Mouse (Mus musculus) intestine, embryonic 15.5 days (tissue): Measurements from ENCODE around the gene Aff4. TPM values are rescaled to one million over a fixed set of nuclear protein-coding genes. Genes with fewer than 3 reads are reported as not detected.
"Not testable (repeated sequence)": the region's sequence is repeated elsewhere in the genome, so short reads cannot be mapped to it uniquely, and the experiment has no call there.

Experiments used
- ATAC-seq: fragments of 200-750 bp; cut with Nextera tagmentation; 2 replicates; pipeline ENCODE4 v1.8.0; 2017; ENCODE audit warnings: moderate TSS enrichment, moderate library complexity
- H3K27ac ChIP-seq: fragments of 300-500 bp; sonication (generic); 2 replicates; pipeline ENCODE4 v1.5.1; 2015; ENCODE audit warnings: mild to moderate bottlenecking, inconsistent platforms
- H3K27me3 ChIP-seq: fragments of 300-500 bp; sonication (generic); replicated peaks from 2 replicates; pipeline ENCODE4 v1.6.1; 2015; ENCODE audit warnings: inconsistent platforms
- H3K36me3 ChIP-seq: fragments of 300-500 bp; sonication (generic); 2 replicates; pipeline ENCODE4 v1.6.1; 2015; ENCODE audit warnings: inconsistent platforms
- H3K4me1 ChIP-seq: fragments of 300-500 bp; sonication (generic); replicated peaks from 2 replicates; pipeline ENCODE4 v1.6.1; 2015; ENCODE audit warnings: inconsistent platforms
- H3K4me2 ChIP-seq: fragments of 300-500 bp; sonication (generic); replicated peaks from 2 replicates; pipeline ENCODE4 v1.6.1; 2015; ENCODE audit warnings: mild to moderate bottlenecking, inconsistent platforms
- H3K4me3 ChIP-seq: fragments of 300-500 bp; sonication (generic); replicated peaks from 2 replicates; pipeline ENCODE4 v1.5.1; 2015; ENCODE audit warnings: inconsistent platforms
- H3K9ac ChIP-seq: fragments of 300-500 bp; sonication (generic); 2 replicates; pipeline ENCODE4 v1.6.1; 2015; ENCODE audit warnings: inconsistent platforms
- H3K9me3 ChIP-seq: fragments of 300-500 bp; sonication (generic); 2 replicates; pipeline ENCODE4 v1.6.1; 2016; ENCODE audit warnings: inconsistent platforms
- WGBS: fragments of 180-500 bp; shearing (Covaris S2); methylation state at CpG from one replicate; pipeline ENCODE4 v1.1.7; 2015; 5-methylcytosine and 5-hydroxymethylcytosine counted together
- polyA plus RNA-seq: library from polyadenylated mRNA; unstranded; fragments of >200 nt; fragmentation: Nextera tagmentation; extraction: Ambion mirVana; gene quantifications from 2 replicates; pipeline ENCODE4 v1.2.1, GENCODE M21; 2015

Gene Aff4
- polyA plus RNA-seq, 1 experiment from 2014 or later, result 33.7 TPM

- not testable (repeated sequence) for H3K27me3 ChIP-seq, H3K9me3 ChIP-seq, H3K27ac ChIP-seq, H3K4me3 ChIP-seq, H3K4me2 ChIP-seq, H3K9ac ChIP-seq, H3K4me1 ChIP-seq, ATAC-seq, H3K36me3 ChIP-seq
- WGBS, result 80% methylated on average over 3 of the region's 3 CpGs
Observed at GRCm38 (mm10) chr11:53318568-53318967, 32.1 kb upstream of the Aff4 start.

GRCm38 (mm10) chr11:53319867-53320266, 30.8 kb upstream of the Aff4 start:
- not testable (repeated sequence) for H3K4me3 ChIP-seq, ATAC-seq, H3K9me3 ChIP-seq, H3K27me3 ChIP-seq, H3K27ac ChIP-seq, H3K4me2 ChIP-seq, H3K36me3 ChIP-seq, H3K4me1 ChIP-seq, H3K9ac ChIP-seq
- WGBS, result 94% methylated on average over 13 of the region's 13 CpGs

GRCm38 (mm10) chr11:53324512-53324968, 26.1 kb upstream of the Aff4 start, which contains the start of gene Zcchc10:
Zcchc10 (plus strand) TSS chr11:53324679.
- H3K9me3 ChIP-seq, result no peaks in the 10 kb centered on the region
- peak within 1 kb of the TSS; percentile 69 for H3K9ac ChIP-seq
- peaks cover 2% of the 10 kb centered on the region; the same call in 1 of the 2 replicates for H3K36me3 ChIP-seq
- H3K4me3 ChIP-seq, result peak within 1 kb of the TSS; percentile 64
- under 1% methylated on average over 21 of the region's 21 CpGs for WGBS
- peak within 1 kb of the TSS; percentile 53 for H3K4me2 ChIP-seq
- peaks cover 8% of the 10 kb centered on the region; the same call in 1 of the 2 replicates for H3K4me1 ChIP-seq
- peak within 1 kb of the TSS; percentile 59; the same call in 1 of the 2 replicates for H3K27ac ChIP-seq
- peak; percentile 97 for ATAC-seq
- no peaks in the 10 kb centered on the region for H3K27me3 ChIP-seq

GRCm38 (mm10) chr11:53330325-53330724, 20.3 kb upstream of the Aff4 start:
- Histone ChIP-seq H3K9me3 (no peaks in the 10 kb centered on the region), H3K27ac (no peak overlapping the region), H3K4me1 (peaks cover 4% of the 10 kb centered on the region; the same call in 1 of the 2 replicates), H3K4me3 (no peak overlapping the region), H3K36me3 (peaks cover 4% of the 10 kb centered on the region), H3K4me2 (no peak overlapping the region), H3K27me3 (no peaks in the 10 kb centered on the region), H3K9ac (no peak overlapping the region)
- 76% methylated on average over 7 of the region's 7 CpGs for WGBS
- no peak for ATAC-seq

- no peaks in the 10 kb centered on the region for H3K27me3 ChIP-seq
- H3K27ac ChIP-seq, result no peak overlapping the region
- 90% methylated on average over 6 of the region's 6 CpGs for WGBS
- no peaks in the 10 kb centered on the region for H3K9me3 ChIP-seq
- H3K4me1 ChIP-seq, result no peaks in the 10 kb centered on the region
- no peak overlapping the region for H3K9ac ChIP-seq
- H3K4me2 ChIP-seq, result no peak overlapping the region
- no peak for ATAC-seq
- H3K36me3 ChIP-seq, result peaks cover 4% of the 10 kb centered on the region
- H3K4me3 ChIP-seq, result no peak overlapping the region
Observed at GRCm38 (mm10) chr11:53331121-53331520, 19.5 kb upstream of the Aff4 start.

GRCm38 (mm10) chr11:53332076-53332680, 18.5 kb upstream of the Aff4 start:
- Histone ChIP-seq H3K4me1 (no peaks in the 10 kb centered on the region), H3K36me3 (peaks cover 4% of the 10 kb centered on the region), H3K9ac (no peak overlapping the region), H3K27me3 (no peaks in the 10 kb centered on the region), H3K4me3 (no peak overlapping the region), H3K9me3 (no peaks in the 10 kb centered on the region), H3K27ac (no peak overlapping the region), H3K4me2 (no peak overlapping the region)
- ATAC-seq, result no peak
- 88% methylated on average over 14 of the region's 14 CpGs for WGBS

GRCm38 (mm10) chr11:53335505-53336181, 15.0 kb upstream of the Aff4 start:
- H3K36me3 ChIP-seq, result peaks cover 2% of the 10 kb centered on the region; the same call in 1 of the 2 replicates
- H3K4me1 ChIP-seq, result no peaks in the 10 kb centered on the region
- no peak overlapping the region for H3K9ac ChIP-seq
- H3K9me3 ChIP-seq, result no peaks in the 10 kb centered on the region
- no peaks in the 10 kb centered on the region for H3K27me3 ChIP-seq
- H3K4me2 ChIP-seq, result no peak overlapping the region
- H3K27ac ChIP-seq, result no peak overlapping the region
- no peak overlapping the region for H3K4me3 ChIP-seq
- ATAC-seq, result no peak
- 47% methylated on average over 3 of the region's 3 CpGs for whole genome bisulfite sequencing

GRCm38 (mm10) chr11:53336182-53336571, 14.5 kb upstream of the Aff4 start:
- Histone ChIP-seq H3K9me3 (no peaks in the 10 kb centered on the region), H3K27ac (no peak overlapping the region), H3K4me2 (no peak overlapping the region), H3K27me3 (no peaks in the 10 kb centered on the region), H3K9ac (no peak overlapping the region), H3K4me1 (no peaks in the 10 kb centered on the region), H3K4me3 (no peak overlapping the region), H3K36me3 (no peaks in the 10 kb centered on the region; the same call in 1 of the 2 replicates)
- ATAC-seq, result no peak

GRCm38 (mm10) chr11:53336924-53337323, 13.7 kb upstream of the Aff4 start:
- ATAC-seq, result no peak
- Histone ChIP-seq H3K9me3 (no peaks in the 10 kb centered on the region), H3K4me2 (no peak overlapping the region), H3K27ac (no peak overlapping the region), H3K36me3 (no peaks in the 10 kb centered on the region), H3K4me3 (no peak overlapping the region), H3K4me1 (no peaks in the 10 kb centered on the region), H3K9ac (no peak overlapping the region), H3K27me3 (no peaks in the 10 kb centered on the region)
- 60% methylated on average over 1 of the region's 1 CpGs for WGBS

- H3K27ac ChIP-seq, result no peak overlapping the region
- no peak for ATAC-seq
- no peak overlapping the region for H3K4me3 ChIP-seq
- no peaks in the 10 kb centered on the region for H3K9me3 ChIP-seq
- H3K4me2 ChIP-seq, result no peak overlapping the region
- no peaks in the 10 kb centered on the region for H3K36me3 ChIP-seq
- WGBS, result 72% methylated on average over 8 of the region's 8 CpGs
- no peaks in the 10 kb centered on the region for H3K4me1 ChIP-seq
- H3K9ac ChIP-seq, result no peak overlapping the region
- H3K27me3 ChIP-seq, result no peaks in the 10 kb centered on the region
Observed at GRCm38 (mm10) chr11:53337684-53338083, 12.9 kb upstream of the Aff4 start.

GRCm38 (mm10) chr11:53341019-53341418, 9.6 kb upstream of the Aff4 start:
- H3K4me1 ChIP-seq, H3K27ac ChIP-seq, H3K9me3 ChIP-seq, H3K9ac ChIP-seq, H3K27me3 ChIP-seq, H3K36me3 ChIP-seq, H3K4me2 ChIP-seq, H3K4me3 ChIP-seq: not testable (repeated sequence)
- 62% methylated on average over 10 of the region's 10 CpGs for WGBS
- peak; percentile 54; the same call in 1 of the 2 replicates for ATAC-seq

GRCm38 (mm10) chr11:53342711-53343110, 7.9 kb upstream of the Aff4 start:
- no peaks in the 10 kb centered on the region for H3K27me3 ChIP-seq
- H3K27ac ChIP-seq, result no peak overlapping the region
- 61% methylated on average over 5 of the region's 5 CpGs for WGBS
- no peaks in the 10 kb centered on the region for H3K9me3 ChIP-seq
- no peak overlapping the region for H3K4me3 ChIP-seq
- no peaks in the 10 kb centered on the region for H3K36me3 ChIP-seq
- ATAC-seq, result no peak
- no peak overlapping the region for H3K4me2 ChIP-seq
- H3K4me1 ChIP-seq, result 0 out of 2 replicates have a peak, but pooled peaks cover 5% of the 10 kb centered on the region
- no peak overlapping the region for H3K9ac ChIP-seq

- no peak for ATAC-seq
- H3K4me1 ChIP-seq, result 0 out of 2 replicates have a peak, but pooled peaks cover 5% of the 10 kb centered on the region
- H3K9me3 ChIP-seq, result no peaks in the 10 kb centered on the region
- H3K4me2 ChIP-seq, result no peak overlapping the region
- no peak overlapping the region for H3K27ac ChIP-seq
- no peak overlapping the region for H3K9ac ChIP-seq
- 13% methylated on average over 5 of the region's 5 CpGs for WGBS
- no peaks in the 10 kb centered on the region for H3K27me3 ChIP-seq
- no peaks in the 10 kb centered on the region for H3K36me3 ChIP-seq
- H3K4me3 ChIP-seq, result no peak overlapping the region
Observed at GRCm38 (mm10) chr11:53345328-53345727, 5.3 kb upstream of the Aff4 start.
